Mouse (Mus musculus): ENCODE results near the gene Ascc1. TPM values are rescaled to one million over a fixed set of nuclear protein-coding genes. Genes with fewer than 3 reads are reported as not detected.
"Not testable (repeated sequence)": the region's sequence is repeated elsewhere in the genome, so short reads cannot be mapped to it uniquely, and the experiment has no call there.

The Ascc1 gene
- total RNA-seq, 2 experiments from 2014 or later: 11.4 to 12.0 TPM

DNA sequence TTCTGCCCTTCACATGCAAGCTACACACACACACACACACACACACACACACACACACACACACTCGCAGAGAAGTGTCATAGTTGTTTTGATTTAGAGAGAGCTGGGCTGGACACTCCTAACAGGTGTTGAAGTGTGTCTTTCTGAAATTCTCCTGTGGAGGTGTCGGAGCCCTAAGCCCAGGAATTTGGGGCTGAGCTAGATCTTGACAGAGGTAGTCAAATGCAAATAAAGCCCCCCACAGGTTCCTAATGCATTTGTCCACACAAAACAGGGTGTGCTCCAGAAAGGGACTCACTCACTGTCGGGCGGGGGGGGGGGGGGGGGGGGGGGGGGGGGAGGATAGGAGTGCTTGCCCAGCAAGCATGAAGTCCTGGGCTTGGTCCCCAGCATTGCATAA lies 25.5 kb upstream of the Ascc1 start:
- DNase-seq: no peak

DNA sequence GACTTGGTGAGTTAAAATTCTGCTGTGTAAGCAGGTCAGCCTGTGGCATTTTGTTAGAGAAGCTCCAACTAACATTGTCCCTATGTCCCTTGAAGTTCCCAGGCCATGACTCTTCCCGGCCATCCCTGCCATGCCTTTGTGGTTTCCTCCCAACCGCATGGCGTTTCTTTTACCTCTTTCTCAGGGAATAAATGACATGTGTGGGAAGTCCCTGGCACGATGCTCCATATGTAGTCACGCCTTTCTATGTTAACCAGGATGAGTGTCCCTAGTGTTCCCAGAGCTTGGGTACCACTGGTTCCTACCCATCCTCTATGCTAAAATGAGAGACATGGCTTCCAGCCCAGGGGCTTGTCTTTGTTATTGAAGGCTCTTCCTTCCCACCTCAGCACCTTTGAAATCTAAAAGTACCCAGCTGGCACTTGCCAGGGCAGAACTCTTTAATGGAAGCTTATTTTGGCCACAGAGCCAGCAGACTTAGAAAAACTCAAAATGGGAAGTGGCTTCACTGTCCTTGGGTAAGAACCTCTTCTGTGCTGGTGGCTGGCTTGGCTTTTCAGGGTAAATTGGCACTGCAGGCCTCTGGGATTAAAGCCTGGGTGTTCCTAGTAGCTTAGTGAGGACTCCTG lies 24.8 kb upstream of the Ascc1 start:
- no peak for DNase-seq

DNA sequence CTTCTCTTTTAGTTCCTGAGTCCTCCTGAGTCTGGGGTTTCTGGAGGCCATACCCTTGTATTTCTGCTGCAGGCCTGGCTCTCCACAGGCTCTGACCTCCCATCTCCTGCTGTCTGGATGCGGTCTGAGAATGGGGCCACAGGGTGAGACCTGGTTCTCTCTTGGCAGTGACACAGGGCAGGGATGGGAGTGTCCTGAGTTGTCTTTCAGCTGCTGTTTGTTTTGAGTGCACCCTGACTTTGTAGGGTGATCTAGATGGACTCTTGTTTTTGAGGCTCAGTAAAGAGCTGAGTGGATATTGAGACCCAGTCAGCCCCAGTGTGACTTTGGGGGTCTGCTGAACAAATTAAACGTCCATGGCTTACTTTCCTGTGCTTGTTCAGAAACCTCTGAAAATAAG lies 24.2 kb upstream of the Ascc1 start:
- DNase-seq: no peak

DNA sequence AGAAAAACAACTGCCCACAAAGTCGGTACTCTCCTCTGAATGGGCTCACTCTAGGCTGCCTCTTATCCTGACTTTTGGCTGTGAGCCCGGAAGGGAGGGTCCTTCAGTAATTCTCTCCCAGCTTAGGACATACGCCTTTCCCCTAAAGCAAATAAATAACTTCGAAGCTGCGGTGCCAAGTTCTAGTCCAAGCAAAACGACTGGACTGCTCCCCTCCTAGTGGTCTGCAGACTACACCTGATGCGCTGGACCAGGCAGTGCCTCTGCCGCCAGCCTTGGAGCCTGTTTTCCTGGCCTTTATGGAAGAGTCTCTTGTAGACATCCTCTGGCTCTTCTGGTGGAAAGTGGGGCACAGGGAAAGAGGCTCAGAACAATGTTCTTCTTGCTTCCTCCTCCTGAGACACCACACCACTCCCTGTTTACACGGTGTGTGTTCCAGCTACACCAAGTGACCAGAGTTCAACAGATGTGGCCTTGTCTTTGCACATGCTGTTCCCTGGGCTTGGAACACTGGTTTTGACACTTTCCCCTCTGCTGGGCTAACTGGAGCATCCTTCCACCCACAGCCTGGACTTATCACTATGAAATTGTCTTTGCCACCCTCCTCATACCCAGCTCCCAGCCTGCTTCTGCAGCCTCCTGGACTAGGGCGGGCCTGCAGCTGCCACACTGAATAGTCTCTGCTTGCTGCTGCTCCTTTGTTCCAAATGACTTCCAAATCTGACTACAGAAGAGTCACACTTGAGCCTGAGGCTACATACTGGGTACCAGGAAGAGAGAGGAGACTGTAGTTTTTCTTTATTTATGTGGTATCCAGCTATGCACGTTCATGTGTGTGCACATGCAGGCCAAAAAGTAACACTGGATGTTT lies 23.5 kb upstream of the Ascc1 start:
- DNase-seq: peak; percentile 80

DNA sequence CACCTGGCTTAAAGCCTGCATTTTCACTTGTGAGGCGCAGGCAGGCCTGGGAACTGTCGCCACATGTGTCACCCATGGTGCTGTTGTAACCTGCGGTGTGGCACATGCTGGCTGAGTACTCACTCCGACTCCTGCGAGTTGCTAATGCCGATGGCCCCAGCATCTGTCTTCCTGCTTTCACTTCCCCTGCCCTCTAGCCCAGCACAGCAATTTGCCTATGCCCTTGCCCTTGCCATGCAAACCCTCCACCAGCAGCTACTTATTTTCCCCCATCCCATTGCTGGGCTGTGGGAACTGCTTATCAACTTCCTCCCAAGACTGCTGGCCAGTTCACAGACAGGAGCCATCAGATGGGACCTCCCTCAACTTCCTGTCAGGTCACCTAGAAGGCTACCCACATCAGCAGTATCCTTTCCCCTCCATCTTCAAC lies 21.8 kb upstream of the Ascc1 start:
- DNase-seq: peak; percentile 62

DNA sequence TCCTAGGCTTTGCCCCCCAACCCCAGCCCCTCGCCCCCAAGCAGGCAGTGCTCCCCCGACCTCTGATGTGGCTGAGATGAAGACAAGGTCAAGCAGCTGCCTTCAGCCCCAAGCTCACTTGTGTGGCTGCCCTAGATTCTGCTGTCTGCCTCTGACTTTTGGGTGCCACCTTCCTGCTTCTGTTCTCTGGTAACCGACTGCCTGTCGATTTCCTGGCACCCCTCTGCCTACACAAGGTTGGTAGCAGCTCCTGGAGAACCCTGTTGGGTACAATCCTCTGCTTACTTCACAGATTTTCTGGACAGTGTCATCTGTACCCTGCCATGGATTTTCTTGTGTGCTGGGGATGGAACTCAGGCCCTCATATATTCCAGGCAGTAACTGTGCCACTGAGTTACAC lies 21.3 kb upstream of the Ascc1 start:
- DNase-seq: no peak

DNA sequence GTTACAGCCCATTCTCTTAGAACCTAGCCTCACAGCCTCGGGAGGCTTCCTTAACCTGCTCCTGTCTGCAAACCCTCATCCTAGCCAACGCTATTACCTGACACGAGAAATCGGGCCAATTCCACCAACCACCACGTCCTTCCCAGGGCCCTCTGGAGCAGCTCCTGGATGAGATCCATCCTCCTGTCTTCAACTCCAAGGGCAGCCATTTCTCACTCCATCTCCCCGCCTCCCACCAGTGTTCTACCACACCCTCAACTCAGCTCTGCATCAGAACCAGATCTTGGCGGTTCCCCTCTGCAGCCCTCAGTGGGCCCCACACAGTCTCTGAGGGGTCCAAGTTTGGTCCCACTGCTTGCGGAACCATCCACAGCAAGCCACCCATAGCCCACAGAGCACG lies 20.8 kb upstream of the Ascc1 start:
- DNase-seq: no peak

DNA sequence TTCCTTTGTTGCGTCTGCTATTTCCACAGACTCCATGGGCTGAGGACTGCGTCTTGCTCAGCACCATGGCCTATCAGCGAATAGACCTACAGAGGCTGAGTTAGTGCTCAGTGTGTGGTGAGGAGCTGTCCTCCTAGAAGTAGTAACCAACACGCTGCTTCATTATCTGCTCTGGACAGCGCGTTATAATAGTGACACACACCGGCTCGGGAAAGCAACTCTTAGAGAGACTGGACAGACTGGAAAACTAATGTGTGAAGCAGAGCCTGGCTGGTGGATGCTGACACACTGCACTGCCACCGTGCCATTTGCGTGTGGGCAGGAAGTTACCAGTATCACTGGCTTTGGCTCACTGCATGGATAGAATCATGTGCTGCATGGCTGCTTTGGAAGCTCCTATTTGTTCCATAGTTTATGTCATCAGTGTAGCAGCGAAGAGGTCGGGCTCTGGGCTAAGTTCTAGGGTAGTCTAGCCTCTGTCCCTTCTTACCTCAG lies 20.2 kb upstream of the Ascc1 start:
- DNase-seq: no peak

DNA sequence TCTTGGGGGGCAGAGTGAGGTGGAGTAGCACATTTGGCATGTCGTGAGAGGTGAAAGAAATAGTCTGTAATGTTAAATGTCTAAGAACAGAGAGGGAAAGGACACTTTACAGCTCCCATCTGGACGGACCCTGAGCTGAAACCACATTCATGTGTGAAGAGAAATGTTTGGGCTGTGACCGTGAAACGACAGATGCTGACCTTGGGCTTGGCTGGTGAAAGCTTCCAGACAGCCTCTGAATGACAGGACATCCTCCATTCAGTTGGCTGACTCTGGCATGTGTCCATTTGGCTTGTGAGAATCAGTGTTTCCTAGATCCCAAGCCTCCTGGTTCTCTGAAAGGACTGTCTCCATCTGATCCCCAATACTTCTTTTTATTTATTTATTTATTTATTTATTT lies 14.6 kb upstream of the Ascc1 start:
- no peak for DNase-seq

DNA sequence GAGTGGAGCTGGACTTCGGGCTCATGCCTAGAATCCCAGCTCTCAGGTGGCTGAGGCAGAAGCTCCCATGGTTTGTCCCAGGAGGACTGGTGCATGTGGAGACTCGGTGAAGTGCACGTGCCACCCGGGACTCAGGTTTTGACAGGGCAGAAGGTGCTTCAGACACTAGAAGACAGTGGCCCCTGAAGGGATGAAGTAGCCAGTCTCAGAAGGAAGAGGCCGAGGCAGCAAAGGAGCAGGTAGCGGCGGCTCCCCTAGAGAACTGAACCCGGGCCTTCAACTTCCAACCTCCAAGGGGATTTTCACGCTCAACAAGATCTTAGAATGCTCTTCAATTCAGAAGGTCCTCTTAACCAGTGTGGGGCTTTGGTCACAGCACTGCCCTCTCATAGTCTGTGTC lies 12.2 kb upstream of the Ascc1 start:
- DNase-seq: no peak

DNA sequence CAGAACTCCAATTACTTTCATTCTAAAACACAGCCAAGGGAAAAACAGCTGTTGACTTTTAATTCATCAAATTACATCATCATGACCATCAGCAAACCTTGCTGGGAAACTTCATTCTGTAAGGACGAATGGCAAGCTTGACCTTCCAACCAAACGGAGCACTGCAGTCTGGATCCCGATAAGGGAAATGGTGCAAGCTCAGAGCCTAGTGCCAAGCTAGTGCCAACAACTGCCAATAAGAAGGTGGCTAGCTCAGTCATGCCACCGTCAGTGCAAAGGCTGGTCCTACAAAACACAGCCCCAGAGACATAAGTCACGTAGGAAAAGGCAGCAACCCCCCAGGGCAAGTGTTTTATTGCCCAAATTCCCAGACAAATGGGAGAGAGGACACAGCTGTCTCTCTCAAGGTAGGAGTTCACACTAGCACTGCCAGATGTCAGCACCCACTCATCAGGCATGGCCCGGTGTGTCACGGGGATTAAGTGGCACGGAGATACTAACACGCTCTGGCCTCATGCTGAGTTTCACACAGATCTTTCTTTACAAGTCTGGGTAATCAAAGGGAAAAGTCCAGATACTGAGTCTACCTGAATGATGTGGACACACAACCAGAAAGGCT lies 11.2 kb upstream of the Ascc1 start:
- no peak for DNase-seq

DNA sequence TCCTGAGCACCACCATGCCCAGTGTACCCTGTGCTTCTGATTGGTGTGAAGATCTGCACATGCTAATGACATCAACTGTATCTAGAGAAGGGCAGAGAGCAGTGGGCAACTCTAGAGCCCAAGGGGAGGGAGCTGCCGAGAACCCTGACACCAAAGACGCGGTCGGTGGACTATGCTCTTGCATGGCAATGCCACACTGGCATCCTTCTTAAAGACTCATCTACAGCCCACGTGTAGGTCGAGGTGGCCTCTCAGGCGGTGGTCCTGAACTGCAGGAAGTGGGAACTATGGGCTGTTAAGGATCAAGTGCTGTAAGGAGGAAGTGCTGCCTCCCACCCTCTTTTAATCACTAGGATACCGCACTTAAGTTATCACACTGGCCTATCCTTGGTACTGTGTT lies 10.6 kb upstream of the Ascc1 start:
- DNase-seq: no peak

DNA sequence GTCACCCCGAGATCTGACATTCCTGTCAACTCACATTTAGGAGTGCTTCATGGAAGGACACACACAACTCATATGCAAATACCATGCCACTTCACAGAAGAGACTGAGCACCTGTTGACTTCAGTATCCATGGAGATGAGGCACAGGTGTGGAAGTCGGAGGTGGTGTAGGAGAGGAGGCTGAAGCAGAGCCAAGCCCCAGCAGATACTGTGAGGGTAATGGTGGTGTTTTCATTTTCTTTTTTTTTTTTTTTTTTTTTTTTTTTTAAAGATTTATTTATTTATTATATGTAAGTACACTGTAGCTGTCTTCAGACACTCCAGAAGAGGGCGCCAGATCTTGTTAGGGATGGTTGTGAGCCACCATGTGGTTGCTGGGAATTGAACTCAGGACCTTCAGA lies 8.8 kb upstream of the Ascc1 start:
- not testable (repeated sequence) for DNase-seq

DNA sequence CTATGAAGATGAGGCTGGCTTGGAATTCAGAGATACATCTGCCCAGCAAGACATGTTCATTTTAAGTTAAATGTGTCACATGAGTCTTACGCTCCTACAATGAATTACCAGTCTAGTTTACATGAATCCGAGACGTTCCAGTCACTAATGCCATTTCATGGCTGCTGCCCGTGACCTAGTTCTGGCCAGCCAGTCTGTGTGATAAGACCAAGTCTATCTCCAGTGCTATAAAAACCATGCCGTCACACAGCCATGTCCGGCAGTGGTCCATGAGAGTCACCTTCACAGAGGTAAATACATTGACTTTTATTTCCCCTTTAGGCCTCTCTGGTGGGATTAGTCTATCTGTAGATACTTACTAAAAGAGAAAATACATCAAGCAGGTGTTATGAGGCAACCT lies 6.7 kb upstream of the Ascc1 start:
- DNase-seq: no peak

DNA sequence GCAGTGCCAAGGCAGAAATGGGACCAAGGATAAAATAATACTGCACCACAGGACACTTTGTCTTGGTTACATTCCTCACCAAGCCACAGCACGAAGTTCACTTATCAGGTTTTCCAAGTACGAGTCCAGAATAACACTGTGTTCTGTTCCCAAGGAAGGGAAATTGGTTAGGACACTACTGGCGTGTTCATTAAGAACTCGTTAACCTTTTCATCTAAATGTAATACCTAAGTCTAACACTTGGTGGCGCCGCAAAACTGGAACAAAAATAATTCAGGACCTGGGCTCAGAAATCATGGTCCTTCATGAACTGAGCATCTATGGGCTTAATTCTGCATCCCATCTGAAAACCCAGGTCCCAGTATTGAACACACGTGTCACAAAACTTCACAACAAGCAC lies 5.0 kb upstream of the Ascc1 start:
- DNase-seq: no peak

DNA sequence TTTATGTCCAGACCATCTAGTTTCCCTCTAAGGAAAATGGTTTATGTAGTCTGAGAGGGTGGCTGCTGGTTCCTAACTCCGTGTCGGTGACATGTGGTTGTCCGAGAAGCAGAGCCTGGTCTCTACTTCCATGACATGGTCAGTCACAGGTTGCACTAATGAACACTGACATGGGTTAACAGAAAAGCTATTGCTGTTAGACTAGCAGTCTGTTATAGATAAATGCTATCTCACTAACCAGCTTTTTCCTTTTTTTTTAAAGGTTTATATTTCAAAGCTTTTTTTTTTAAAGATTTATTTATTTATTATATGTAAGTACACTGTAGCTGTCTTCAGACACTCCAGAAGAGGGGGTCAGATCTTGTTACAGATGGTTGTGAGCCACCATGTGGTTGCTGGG lies 3.5 kb upstream of the Ascc1 start:
- DNase-seq: no peak

DNA sequence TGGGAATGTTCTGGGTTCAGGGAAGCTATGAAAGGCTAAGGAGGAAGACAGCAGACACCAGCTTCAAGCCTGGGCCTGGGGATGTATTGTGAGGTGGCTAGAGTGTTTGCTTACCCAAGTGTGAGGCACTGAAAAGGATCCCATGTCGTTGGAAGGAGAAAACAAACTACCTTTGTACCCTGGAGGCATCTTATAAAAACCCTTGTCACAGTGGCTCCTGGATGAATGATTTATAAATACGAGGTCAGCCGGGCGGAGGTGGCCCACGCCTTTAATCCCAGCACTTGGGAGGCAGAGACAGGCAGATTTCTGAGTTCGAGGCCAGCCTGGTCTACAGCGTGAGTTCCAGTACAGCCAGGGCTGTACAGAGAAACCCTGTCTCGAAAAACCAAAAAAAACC lies 942 bp upstream of the Ascc1 start:
- DNase-seq: not testable (repeated sequence)

DNA sequence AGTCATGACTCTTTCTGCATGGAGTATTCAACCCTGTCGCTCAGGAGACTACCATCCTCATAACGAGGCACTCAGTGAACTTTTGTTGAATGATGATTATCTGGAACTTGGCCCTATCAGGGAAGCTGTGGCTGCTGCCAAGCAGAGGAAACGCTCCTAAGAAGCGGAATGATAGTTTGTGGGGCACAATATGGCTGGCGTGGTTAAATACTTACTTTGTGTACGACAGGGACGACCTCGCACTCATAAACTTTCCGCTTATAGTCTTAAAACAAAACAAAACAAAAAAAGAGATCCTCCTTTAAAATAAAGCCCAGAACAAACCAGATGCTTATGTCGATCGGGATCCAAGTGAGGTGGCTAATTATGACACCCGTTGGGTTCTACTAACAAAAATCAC lies 402 bp upstream of the Ascc1 start:
- DNase-seq: no peak

DNA sequence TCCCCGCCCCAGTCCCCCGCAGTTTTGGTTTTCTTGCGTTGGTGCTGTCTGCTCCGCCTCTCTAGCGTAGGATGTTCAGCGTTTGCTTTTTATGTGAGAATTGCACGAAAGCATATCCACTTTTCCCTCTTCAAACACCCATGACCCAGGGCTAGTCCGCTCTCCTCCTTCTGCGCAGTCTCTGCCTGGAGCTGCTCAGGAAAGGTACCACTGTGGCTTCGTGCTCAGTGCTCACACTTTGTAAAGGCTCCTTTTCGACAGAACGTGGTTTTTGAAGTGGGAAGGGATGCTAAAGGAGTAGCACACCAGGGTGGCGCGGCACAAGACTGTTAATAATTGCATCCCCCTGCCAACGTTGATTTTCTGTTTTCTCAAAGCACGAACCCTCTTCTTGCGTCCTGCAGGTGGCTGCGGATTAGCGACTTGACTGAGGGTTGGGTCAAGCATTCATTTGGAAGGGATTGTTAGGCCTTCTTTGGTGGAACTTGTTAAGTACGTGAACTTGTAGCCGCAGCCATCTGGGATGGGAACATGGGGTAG lies 678 bp downstream of the Ascc1 start:
- no peak for DNase-seq

DNA sequence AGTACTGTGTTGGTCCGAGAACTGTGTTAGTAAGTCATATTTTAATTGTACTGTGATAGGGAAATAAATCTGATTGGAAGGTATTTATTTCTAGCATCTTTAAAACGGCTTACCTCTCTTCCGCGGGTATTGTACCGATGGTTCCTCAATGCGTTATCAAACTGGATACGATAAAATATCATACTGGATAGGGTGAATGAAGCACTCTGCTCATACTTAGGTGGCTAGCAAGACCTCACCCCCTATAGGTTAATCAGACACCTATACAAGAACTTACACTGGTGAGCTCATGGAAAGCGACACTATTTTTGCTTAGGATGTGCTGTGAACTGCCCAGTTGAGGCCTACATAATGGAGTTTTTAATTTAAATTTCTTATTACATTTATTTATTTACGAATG lies 1.2 kb downstream of the Ascc1 start:
- no peak for DNase-seq

DNA sequence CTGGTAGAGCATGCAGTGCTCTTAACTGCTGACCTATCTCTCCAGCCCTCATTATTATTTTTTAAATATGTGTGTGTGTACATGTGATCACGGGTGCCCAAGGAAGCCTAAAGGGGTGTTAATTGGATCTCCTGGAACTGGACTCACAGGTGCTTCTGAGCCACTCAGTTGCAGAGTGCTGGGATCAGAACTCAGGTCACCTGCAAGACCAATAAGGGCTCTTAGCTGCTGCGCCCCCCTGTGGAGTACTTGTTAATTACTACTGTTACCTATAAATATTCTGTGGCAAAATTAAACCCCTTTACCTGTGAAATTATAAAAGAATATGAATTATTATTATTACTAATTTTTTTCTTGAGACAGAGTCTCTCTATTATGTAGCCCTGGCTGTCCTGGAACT lies 2.7 kb downstream of the Ascc1 start:
- DNase-seq: no peak

DNA sequence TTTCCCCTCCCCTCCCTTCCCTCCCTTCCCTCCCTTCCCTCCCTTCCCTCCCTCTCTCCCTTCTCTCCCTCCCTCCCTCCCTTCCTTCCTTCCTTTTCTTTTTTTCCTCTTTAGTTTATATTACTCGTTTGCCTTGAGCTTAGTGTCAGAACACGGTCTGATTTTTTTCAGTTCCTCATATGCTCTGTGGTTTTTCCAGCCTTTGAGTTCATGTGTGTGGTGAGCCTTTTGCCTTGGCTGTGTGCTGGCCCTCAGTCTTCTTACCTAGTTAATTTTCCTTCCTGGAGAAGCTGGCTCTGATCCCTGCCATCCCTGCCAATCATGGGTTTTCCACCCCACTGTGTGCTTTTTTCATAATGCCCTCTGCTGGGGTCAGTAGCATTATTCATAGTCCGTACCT lies 6.5 kb downstream of the Ascc1 start:
- DNase-seq: no peak

DNA sequence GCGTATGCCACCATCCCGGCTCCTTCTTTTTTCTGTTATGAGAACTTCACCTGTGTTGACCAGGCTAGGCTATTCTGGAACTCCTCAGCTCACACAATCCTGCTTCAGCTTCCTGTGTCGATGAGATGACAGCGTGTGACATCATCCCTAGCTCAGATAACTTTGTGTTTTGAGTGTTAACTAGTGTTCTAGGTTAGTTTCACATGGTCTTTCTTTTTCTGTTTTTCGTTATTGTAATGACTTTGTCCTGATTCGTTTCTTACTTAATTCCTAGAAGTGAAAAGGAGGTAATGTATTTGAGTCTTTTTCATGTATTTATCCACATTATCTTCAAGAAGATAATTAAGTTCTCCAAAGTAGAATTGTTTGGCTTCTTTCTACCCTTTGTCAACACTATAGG lies 13.6 kb downstream of the Ascc1 start:
- DNase-seq: no peak

Data from gastrocnemius, postnatal 25 days (tissue).